Mouse (Mus musculus) limb, embryonic 12.5 days (tissue): ENCODE results near the gene Prss22. TPM values are rescaled to one million over a fixed set of nuclear protein-coding genes. Genes with fewer than 3 reads are reported as not detected.
A peak's percentile ranks its signal among the peaks of the same experiment; 100 is the strongest.

ENCODE experiments used
- ATAC-seq: fragments of 200-750 bp; cut with Nextera tagmentation; 2 replicates; pipeline ENCODE4 v1.8.0; 2017; ENCODE audit warnings: low read depth, moderate TSS enrichment; ENCODE audit not compliant: insufficient number of reproducible peaks, insufficient read depth, low FRiP score, low TSS enrichment
- H3K27ac ChIP-seq: fragments of 300-500 bp; sonication (generic); 2 replicates; pipeline ENCODE4 v1.5.1; 2016; ENCODE audit warnings: mild to moderate bottlenecking, moderate library complexity
- H3K27me3 ChIP-seq: fragments of 300-500 bp; sonication (generic); 2 replicates; pipeline ENCODE4 v1.6.1; 2016; ENCODE audit warnings: mild to moderate bottlenecking, moderate library complexity
- H3K36me3 ChIP-seq: fragments of 300-500 bp; sonication (generic); 2 replicates; pipeline ENCODE4 v1.6.1; 2016; ENCODE audit warnings: mild to moderate bottlenecking, moderate library complexity
- H3K4me1 ChIP-seq: fragments of 300-500 bp; sonication (generic); replicated peaks from 2 replicates; pipeline ENCODE4 v1.6.1; 2016
- H3K4me2 ChIP-seq: fragments of 300-500 bp; sonication (generic); 2 replicates; pipeline ENCODE4 v1.6.1; 2016; ENCODE audit warnings: mild to moderate bottlenecking, moderate library complexity
- H3K4me3 ChIP-seq: fragments of 300-500 bp; sonication (generic); replicated peaks from 2 replicates; pipeline ENCODE4 v1.5.1; 2016; ENCODE audit warnings: mild to moderate bottlenecking
- H3K9ac ChIP-seq: fragments of 300-500 bp; sonication (generic); replicated peaks from 2 replicates; pipeline ENCODE4 v1.6.1; 2016; ENCODE audit warnings: mild to moderate bottlenecking, moderate library complexity
- H3K9me3 ChIP-seq: fragments of 300-500 bp; sonication (generic); 2 replicates; pipeline ENCODE4 v1.6.1; 2016; ENCODE audit warnings: mild to moderate bottlenecking, moderate library complexity
- WGBS: fragments of 180-500 bp; shearing (Covaris S2); methylation state at CpG from one replicate; pipeline ENCODE4 v1.1.7; 2016; 5-methylcytosine and 5-hydroxymethylcytosine counted together
- polyA plus RNA-seq: library from polyadenylated mRNA; unstranded; fragments of >200 nt; fragmentation: Nextera tagmentation; extraction: Ambion mirVana; gene quantifications from 2 replicates; pipeline ENCODE4 v1.2.1, GENCODE M21; 2016

The Prss22 gene
- 0.76 and 0.84 TPM in 2 replicates for polyA plus RNA-seq

GRCm38 (mm10) chr17:23997901-23998300, at the start of gene Prss22:
Gene Prss22 (minus strand): TSS chr17:23998100.
- Histone ChIP-seq H3K4me3 (no peak within 1 kb of the TSS), H3K4me2 (no peak within 1 kb of the TSS), H3K36me3 (no peaks in the 10 kb centered on the region), H3K27me3 (peaks cover 21% of the 10 kb centered on the region), H3K9ac (peak within 1 kb of the TSS; percentile 34; the same call in 1 of the 2 replicates), H3K4me1 (peaks cover 8% of the 10 kb centered on the region; the same call in 1 of the 2 replicates), H3K9me3 (no peaks in the 10 kb centered on the region), H3K27ac (no peak within 1 kb of the TSS)
- no peak for ATAC-seq
- 53% methylated on average over 2 of the region's 2 CpGs for WGBS

GRCm38 (mm10) chr17:24046026-24046425, 48.1 kb upstream of the Prss22 start:
- Histone ChIP-seq H3K27me3 (no peaks in the 10 kb centered on the region), H3K9ac (no peak overlapping the region), H3K4me1 (no peaks in the 10 kb centered on the region), H3K27ac (no peak overlapping the region), H3K4me2 (no peak overlapping the region), H3K9me3 (no peaks in the 10 kb centered on the region), H3K36me3 (peaks cover 48% of the 10 kb centered on the region), H3K4me3 (no peak overlapping the region)
- WGBS, result 47% methylated on average over 5 of the region's 5 CpGs
- no peak for ATAC-seq

- Histone ChIP-seq H3K27ac (no peak overlapping the region), H3K27me3 (no peaks in the 10 kb centered on the region), H3K9ac (no peak overlapping the region), H3K4me2 (no peak overlapping the region), H3K4me3 (no peak overlapping the region), H3K9me3 (no peaks in the 10 kb centered on the region), H3K4me1 (no peaks in the 10 kb centered on the region), H3K36me3 (peaks cover 44% of the 10 kb centered on the region)
- WGBS, result 86% methylated on average over 10 of the region's 10 CpGs
- no peak for ATAC-seq
Measured at GRCm38 (mm10) chr17:24045608-24046007, 47.7 kb upstream of the Prss22 start.

- ATAC-seq, result no peak
- no peak overlapping the region for H3K4me3 ChIP-seq
Measured at GRCm38 (mm10) chr17:24044482-24044881, 46.6 kb upstream of the Prss22 start.

GRCm38 (mm10) chr17:24037844-24038243, 39.9 kb upstream of the Prss22 start, which contains the start of gene Prss27:
Gene Prss27 (plus strand): TSS chr17:24038144.
- Histone ChIP-seq H3K9me3 (0 out of 2 replicates have a peak, but pooled peaks cover 3% of the 10 kb centered on the region), H3K4me3 (no peak within 1 kb of the TSS)
- WGBS, result 79% methylated on average over 4 of the region's 4 CpGs

More at GRCm38 (mm10) chr17:24044482-24044881, 46.6 kb upstream of the Prss22 start:
- 60% methylated on average over 5 of the region's 5 CpGs for WGBS
- Histone ChIP-seq H3K4me1 (no peaks in the 10 kb centered on the region), H3K27me3 (no peaks in the 10 kb centered on the region), H3K9me3 (0 out of 2 replicates have a peak, but pooled peaks cover 3% of the 10 kb centered on the region), H3K27ac (no peak overlapping the region), H3K9ac (no peak overlapping the region), H3K36me3 (peaks cover 33% of the 10 kb centered on the region), H3K4me2 (no peak overlapping the region)

GRCm38 (mm10) chr17:24037360-24037759, 39.5 kb upstream of the Prss22 start:
- Histone ChIP-seq H3K27me3 (no peaks in the 10 kb centered on the region), H3K27ac (no peak overlapping the region), H3K4me2 (no peak overlapping the region), H3K9ac (no peak overlapping the region), H3K9me3 (0 out of 2 replicates have a peak, but pooled peaks cover 3% of the 10 kb centered on the region), H3K4me1 (no peaks in the 10 kb centered on the region), H3K4me3 (no peak overlapping the region), H3K36me3 (no peaks in the 10 kb centered on the region)
- ATAC-seq, result no peak
- 82% methylated on average over 13 of the region's 13 CpGs for WGBS

More at GRCm38 (mm10) chr17:24037844-24038243, 39.9 kb upstream of the Prss22 start, which contains the start of gene Prss27:
- H3K4me2 ChIP-seq, result no peak within 1 kb of the TSS
- H3K27ac ChIP-seq, result no peak within 1 kb of the TSS
- no peak within 1 kb of the TSS for H3K9ac ChIP-seq
- H3K36me3 ChIP-seq, result no peaks in the 10 kb centered on the region
- H3K4me1 ChIP-seq, result no peaks in the 10 kb centered on the region
- no peak for ATAC-seq
- no peaks in the 10 kb centered on the region for H3K27me3 ChIP-seq

- H3K36me3 ChIP-seq, result no peaks in the 10 kb centered on the region
- H3K4me1 ChIP-seq, result no peaks in the 10 kb centered on the region
- H3K27ac ChIP-seq, result no peak overlapping the region
- H3K4me3 ChIP-seq, result no peak overlapping the region
- H3K9me3 ChIP-seq, result 0 out of 2 replicates have a peak, but pooled peaks cover 3% of the 10 kb centered on the region
- WGBS, result 72% methylated on average over 6 of the region's 6 CpGs
- no peaks in the 10 kb centered on the region for H3K27me3 ChIP-seq
- no peak overlapping the region for H3K4me2 ChIP-seq
- no peak for ATAC-seq
- no peak overlapping the region for H3K9ac ChIP-seq
Measured at GRCm38 (mm10) chr17:24036954-24037353, 39.1 kb upstream of the Prss22 start.

GRCm38 (mm10) chr17:24035087-24035486, 37.2 kb upstream of the Prss22 start:
- no peaks in the 10 kb centered on the region for H3K4me1 ChIP-seq
- H3K9ac ChIP-seq, result no peak overlapping the region
- no peak overlapping the region for H3K27ac ChIP-seq
- ATAC-seq, result no peak
- 76% methylated on average over 7 of the region's 7 CpGs for WGBS
- H3K9me3 ChIP-seq, result 0 out of 2 replicates have a peak, but pooled peaks cover 2% of the 10 kb centered on the region
- H3K4me2 ChIP-seq, result no peak overlapping the region
- no peak overlapping the region for H3K4me3 ChIP-seq
- H3K27me3 ChIP-seq, result no peaks in the 10 kb centered on the region
- no peaks in the 10 kb centered on the region for H3K36me3 ChIP-seq

- 65% methylated on average over 21 of the region's 22 CpGs for WGBS
- no peak overlapping the region for H3K9ac ChIP-seq
- no peaks in the 10 kb centered on the region for H3K4me1 ChIP-seq
- H3K9me3 ChIP-seq, result no peaks in the 10 kb centered on the region
- H3K27ac ChIP-seq, result no peak overlapping the region
- H3K4me3 ChIP-seq, result no peak overlapping the region
- ATAC-seq, result no peak
- no peaks in the 10 kb centered on the region for H3K27me3 ChIP-seq
- no peaks in the 10 kb centered on the region for H3K36me3 ChIP-seq
- no peak overlapping the region for H3K4me2 ChIP-seq
Measured at GRCm38 (mm10) chr17:24030551-24030950, 32.7 kb upstream of the Prss22 start.

- 79% methylated on average over 7 of the region's 7 CpGs for WGBS
- no peak overlapping the region for H3K9ac ChIP-seq
- no peak for ATAC-seq
- H3K4me3 ChIP-seq, result no peak overlapping the region
- no peaks in the 10 kb centered on the region for H3K4me1 ChIP-seq
- no peaks in the 10 kb centered on the region for H3K27me3 ChIP-seq
- H3K27ac ChIP-seq, result no peak overlapping the region
- no peak overlapping the region for H3K4me2 ChIP-seq
- H3K9me3 ChIP-seq, result no peaks in the 10 kb centered on the region
- H3K36me3 ChIP-seq, result no peaks in the 10 kb centered on the region
Measured at GRCm38 (mm10) chr17:24029477-24029876, 31.6 kb upstream of the Prss22 start.

- Histone ChIP-seq H3K4me1 (peaks cover 6% of the 10 kb centered on the region; the same call in 1 of the 2 replicates), H3K36me3 (no peaks in the 10 kb centered on the region), H3K27me3 (no peaks in the 10 kb centered on the region), H3K9ac (no peak overlapping the region), H3K4me2 (no peak overlapping the region), H3K27ac (no peak overlapping the region), H3K4me3 (no peak overlapping the region), H3K9me3 (no peaks in the 10 kb centered on the region)
- WGBS, result 82% methylated on average over 5 of the region's 5 CpGs
- ATAC-seq, result no peak
Measured at GRCm38 (mm10) chr17:24021375-24022199, 23.7 kb upstream of the Prss22 start.
